Mouse (Mus musculus) right cerebral cortex, adult 2 months (tissue): ENCODE data around the gene Slc38a8.
A peak's percentile ranks its signal among the peaks of the same experiment; 100 is the strongest.

Experiments
- DNase-seq, 2 experiments: peaks; one replicate each; pipeline ENCODE4 v3.0.0; 2021 to 2022; ENCODE audit warnings: low spot score in 2 of 2

Slc38a8 gene

GRCm38 (mm10) chr8:119487093-119487492, 14.4 kb downstream of the Slc38a8 start:
- no peak for DNase-seq

- DNase-seq, result no peak
Observed at GRCm38 (mm10) chr8:119484145-119484896, 17.2 kb downstream of the Slc38a8 start.

- no peak for DNase-seq
Observed at GRCm38 (mm10) chr8:119478684-119479083, 22.8 kb downstream of the Slc38a8 start.

- no peak for DNase-seq
Observed at GRCm38 (mm10) chr8:119468091-119468490, 33.4 kb downstream of the Slc38a8 start.

- no peak for DNase-seq
Observed at GRCm38 (mm10) chr8:119466794-119467193, 34.7 kb downstream of the Slc38a8 start.

- DNase-seq, result peak; percentile 54 to 61
Observed at GRCm38 (mm10) chr8:119466105-119466504, 35.4 kb downstream of the Slc38a8 start.

- no peak for DNase-seq
Observed at GRCm38 (mm10) chr8:119463709-119464108, 37.8 kb downstream of the Slc38a8 start.

- DNase-seq, result no peak
Observed at GRCm38 (mm10) chr8:119461356-119461755, 40.1 kb downstream of the Slc38a8 start.

- DNase-seq, result no peak
Observed at GRCm38 (mm10) chr8:119459724-119460123, 41.8 kb downstream of the Slc38a8 start.

- no peak for DNase-seq
Observed at GRCm38 (mm10) chr8:119456045-119456444, 45.5 kb downstream of the Slc38a8 start.

GRCm38 (mm10) chr8:119452919-119453318, 48.6 kb downstream of the Slc38a8 start:
- no peak for DNase-seq

GRCm38 (mm10) chr8:119451131-119451530, 50.4 kb downstream of the Slc38a8 start:
- no peak for DNase-seq

GRCm38 (mm10) chr8:119449627-119450026, 51.9 kb downstream of the Slc38a8 start:
- DNase-seq, result peak; percentile 69 to 74

GRCm38 (mm10) chr8:119447781-119448170, 53.7 kb downstream of the Slc38a8 start:
- DNase-seq, result no peak

GRCm38 (mm10) chr8:119446990-119447780, 54.3 kb downstream of the Slc38a8 start:
- DNase-seq, result no peak

- peak; percentile 90 to 94 for DNase-seq
Observed at GRCm38 (mm10) chr8:119446211-119446989, 55.1 kb downstream of the Slc38a8 start, which contains the start of gene Necab2. Gene Necab2, plus strand, starts transcription at chr8:119446719.

- no peak for DNase-seq
Observed at GRCm38 (mm10) chr8:119442970-119443369, 58.5 kb downstream of the Slc38a8 start.

GRCm38 (mm10) chr8:119442013-119442412, 59.5 kb downstream of the Slc38a8 start:
- DNase-seq, result no peak

- DNase-seq, result no peak
Observed at GRCm38 (mm10) chr8:119440952-119441270, 60.6 kb downstream of the Slc38a8 start.

- peak; percentile 58 to 65 for DNase-seq
Observed at GRCm38 (mm10) chr8:119440250-119440951, 61.1 kb downstream of the Slc38a8 start.

- DNase-seq, result no peak
Observed at GRCm38 (mm10) chr8:119439893-119440249, 61.6 kb downstream of the Slc38a8 start.

GRCm38 (mm10) chr8:119439424-119439823, 62.1 kb downstream of the Slc38a8 start:
- no peak for DNase-seq
